In genomic region chr6:48572014-48572413, GRCm38 (mm10) we compare ENCODE assay signal across 17 mouse cellular contexts. TPM values are rescaled to one million over a fixed set of nuclear protein-coding genes. Genes with fewer than 3 reads are reported as not detected.
DNase-seq lines count a peak whose midpoint lies in the region; ATAC-seq and TF ChIP-seq lines count a peak whose summit lies in the region.
"Had no signal": no experiment of that assay in that cellular context is flagged by ENCODE, and none has a peak within 500 bp of the region (broad histone marks: within the 10 kb centered on the region; RNA-seq: fewer than 3 reads in every experiment).

No protein-coding gene starts in this region.

- ATAC-seq in limb, embryonic 14.5 days (ENCODE audit: low FRiP score, low read depth), result no peak
- ATAC-seq in hindbrain, embryonic 14.5 days (ENCODE audit: low FRiP score), result no peak

- H3K36me3 ChIP-seq in heart, embryonic 10.5 days, result peaks cover 6% of the 10 kb centered on the region; the same call in 1 of the 2 replicates
- H3K36me3 ChIP-seq in liver, adult 2 months (ENCODE audit: control insufficient read depth, insufficient read depth, low read length), result no peaks in the 10 kb centered on the region
- peaks cover 25% of the 10 kb centered on the region for H3K36me3 ChIP-seq in embryonic facial prominence, embryonic 10.5 days (replicated peaks)
- H3K36me3 ChIP-seq in limb, embryonic 14.5 days (ENCODE audit: control insufficient read depth, insufficient read depth, low read length), result 0 out of 2 replicates have a peak, but pooled peaks cover 2% of the 10 kb centered on the region
- H3K36me3 ChIP-seq in hindbrain, embryonic 14.5 days (replicated peaks; ENCODE audit: control insufficient read depth, insufficient read depth), result peaks cover 13% of the 10 kb centered on the region; the same call in 1 of the 2 replicates

- H3K27me3 ChIP-seq in heart, embryonic 10.5 days (ENCODE audit: insufficient read depth, poor library complexity, severe bottlenecking), result no peaks in the 10 kb centered on the region
- no peaks in the 10 kb centered on the region for H3K27me3 ChIP-seq in liver, adult 2 months (ENCODE audit: control insufficient read depth, insufficient read depth, low read length)
- H3K27me3 ChIP-seq in embryonic facial prominence, embryonic 10.5 days (replicated peaks; ENCODE audit: low read depth, poor library complexity, severe bottlenecking), result no peaks in the 10 kb centered on the region
- H3K27me3 ChIP-seq in limb, embryonic 14.5 days (ENCODE audit: control insufficient read depth, insufficient read depth, low read length), result no peaks in the 10 kb centered on the region
- no peaks in the 10 kb centered on the region for H3K27me3 ChIP-seq in hindbrain, embryonic 14.5 days (ENCODE audit: control insufficient read depth, insufficient read depth, low read length)
- H3K27me3 ChIP-seq: hindbrain, embryonic 12.5 days; midbrain, embryonic 12.5 days had no signal

- H3K79me2 ChIP-seq in liver, adult 2 months (ENCODE audit: control insufficient read depth, insufficient read depth, low read length), result peaks cover 3% of the 10 kb centered on the region; the same call in 1 of the 2 replicates

- TF ChIP-seq CTCF in liver, adult 2 months (IDR thresholded peaks at IDR 0.05; ENCODE audit: low read depth, low read length), result no peak

- no peak for DNase-seq in heart, embryonic 10.5 days (ENCODE audit: low spot score)
- DNase-seq in heart, postnatal 25 days (ENCODE audit: low spot score), result no peak
- peak; percentile 44 for DNase-seq in liver, adult 2 months (ENCODE audit: extremely low read depth, low read depth, low spot score)
- no peak for DNase-seq in liver
- no peak for DNase-seq in embryonic facial prominence, embryonic 10.5 days (ENCODE audit: low spot score)
- no peak for DNase-seq in limb, embryonic 14.5 days (ENCODE audit: low spot score)
- no peak for DNase-seq in c-Kit-positive CD71-positive TER-119-positive erythroid progenitor cells, embryonic 14.5 days (ENCODE audit: low spot score)
- no peak for DNase-seq in hindbrain, embryonic 14.5 days (ENCODE audit: low spot score)
- DNase-seq: cerebellum, adult 8-10 months; left cerebral cortex, postnatal 4 days; spleen, adult 18-20 months; thymus, postnatal 25 days had no signal

- H3K4me1 ChIP-seq in heart, embryonic 10.5 days, result peaks cover 45% of the 10 kb centered on the region
- peaks cover 29% of the 10 kb centered on the region for H3K4me1 ChIP-seq in liver, adult 2 months (ENCODE audit: control insufficient read depth, insufficient read depth, low read length)
- H3K4me1 ChIP-seq in embryonic facial prominence, embryonic 10.5 days, result peaks cover 22% of the 10 kb centered on the region
- peaks cover 9% of the 10 kb centered on the region for H3K4me1 ChIP-seq in limb, embryonic 14.5 days (ENCODE audit: control insufficient read depth, insufficient read depth, low read length)
- H3K4me1 ChIP-seq in hindbrain, embryonic 14.5 days (replicated peaks; ENCODE audit: control insufficient read depth, insufficient read depth, low read length), result no peaks in the 10 kb centered on the region
- H3K4me1 ChIP-seq: hindbrain, embryonic 12.5 days; midbrain, embryonic 12.5 days had no signal

- no peak for TF ChIP-seq POLR2A in liver, adult 2 months (IDR thresholded peaks at IDR 0.05; ENCODE audit: extremely low read depth, insufficient read depth, low read length)
- TF ChIP-seq POLR2A in limb, embryonic 14.5 days (IDR thresholded peaks at IDR 0.05; ENCODE audit: borderline replicate concordance, extremely low read depth, insufficient read depth, insufficient read length), result no peak

- H3K27ac ChIP-seq in heart, embryonic 10.5 days, result peak overlapping the region; percentile 62
- H3K27ac ChIP-seq in liver, adult 2 months (replicated peaks; ENCODE audit: insufficient read depth, low read depth, low read length), result peak overlapping the region; percentile 95
- H3K27ac ChIP-seq in embryonic facial prominence, embryonic 10.5 days (replicated peaks), result peak overlapping the region; percentile 40; the same call in 1 of the 2 replicates
- 0 out of 2 replicates have a peak overlapping the region, but pooled peaks have one; percentile 43 for H3K27ac ChIP-seq in limb, embryonic 14.5 days (replicated peaks; ENCODE audit: low read depth, low read length)
- no peak overlapping the region for H3K27ac ChIP-seq in hindbrain, embryonic 14.5 days
- H3K27ac ChIP-seq: hindbrain, embryonic 12.5 days; midbrain, embryonic 12.5 days had no signal

- 92% methylated on average over 5 of the region's 5 CpGs for WGBS in heart, embryonic 10.5 days
- 24% methylated on average over 5 of the region's 5 CpGs for WGBS in liver, adult 2 months
- WGBS in embryonic facial prominence, embryonic 10.5 days, result 91% methylated on average over 5 of the region's 5 CpGs
- 91% methylated on average over 5 of the region's 5 CpGs for WGBS in limb, embryonic 14.5 days
- 92% methylated on average over 5 of the region's 5 CpGs for WGBS in hindbrain, embryonic 14.5 days

- no peak overlapping the region for H3K4me2 ChIP-seq in limb, embryonic 14.5 days (replicated peaks; ENCODE audit: low read depth, low read length, severe bottlenecking)
- no peak overlapping the region for H3K4me2 ChIP-seq in hindbrain, embryonic 14.5 days (replicated peaks)
- H3K4me2 ChIP-seq: hindbrain, embryonic 12.5 days; midbrain, embryonic 12.5 days had no signal

- H3K9ac ChIP-seq in liver, adult 2 months (ENCODE audit: low read depth, low read length), result peak overlapping the region; percentile 85
- no peak overlapping the region for H3K9ac ChIP-seq in limb, embryonic 14.5 days (ENCODE audit: low read depth, low read length, severe bottlenecking)
- no peak overlapping the region for H3K9ac ChIP-seq in hindbrain, embryonic 14.5 days
- H3K9ac ChIP-seq: hindbrain, embryonic 12.5 days; midbrain, embryonic 12.5 days had no signal

- H3K4me3 ChIP-seq in heart, embryonic 10.5 days, result no peak overlapping the region; the same call in 1 of the 2 replicates
- peak overlapping the region; percentile 90 for H3K4me3 ChIP-seq in liver, adult 2 months (ENCODE audit: insufficient read depth, low read depth, low read length)
- H3K4me3 ChIP-seq in embryonic facial prominence, embryonic 10.5 days, result no peak overlapping the region
- H3K4me3 ChIP-seq in limb, embryonic 14.5 days (replicated peaks; ENCODE audit: low read length), result no peak overlapping the region
- no peak overlapping the region for H3K4me3 ChIP-seq in hindbrain, embryonic 14.5 days (replicated peaks; ENCODE audit: low read length)
- H3K4me3 ChIP-seq: hindbrain, embryonic 12.5 days; midbrain, embryonic 12.5 days had no signal

- no peaks in the 10 kb centered on the region; the same call in 1 of the 2 replicates for H3K9me3 ChIP-seq in heart, embryonic 10.5 days
- no peaks in the 10 kb centered on the region for H3K9me3 ChIP-seq in embryonic facial prominence, embryonic 10.5 days
- no peaks in the 10 kb centered on the region for H3K9me3 ChIP-seq in limb, embryonic 14.5 days (ENCODE audit: control insufficient read depth, low read length)
- H3K9me3 ChIP-seq in hindbrain, embryonic 14.5 days (ENCODE audit: control insufficient read depth, low read length), result no peaks in the 10 kb centered on the region
- H3K9me3 ChIP-seq: hindbrain, embryonic 12.5 days; midbrain, embryonic 12.5 days had no signal

- intact Hi-C loops in heart, postnatal 25 days (cut with DNase I), result no loop called here

RNA-seq across cellular contexts. Expression of gene Rarres2, which starts 0.6 kb away (rescaled TPM):
- polyA plus RNA-seq in heart, embryonic 10.5 days (2016; fragmentation: Nextera tagmentation; extraction: Ambion mirVana), result 10.5 and 18.2 TPM in 2 replicates
- 10 to 100 TPM; 73.6 to 91.2 TPM for total RNA-seq in heart, postnatal 25 days (2021)
- 1,102 and 1,282 TPM in 2 replicates for total RNA-seq in liver, adult 2 months (2014; rRNA removed)
- polyA plus RNA-seq in liver, adult 2 months (2012; rRNA removed), result 1,074 and 1,160 TPM in 2 replicates
- polyA plus RNA-seq in embryonic facial prominence, embryonic 10.5 days (2016; fragmentation: Nextera tagmentation; extraction: Ambion mirVana), result 2.5 and 3.0 TPM in 2 replicates
- 15.2 and 19.7 TPM in 2 replicates for polyA plus RNA-seq in limb, embryonic 14.5 days (2012; rRNA removed)
- 16.1 and 21.3 TPM in 2 replicates for polyA plus RNA-seq in limb, embryonic 14.5 days (2014; fragmentation: Nextera tagmentation; extraction: Ambion mirVana)
- 5.2 and 8.2 TPM in 2 replicates for polyA plus RNA-seq in hindbrain, embryonic 14.5 days (2014; fragmentation: Nextera tagmentation; extraction: Ambion mirVana)

RNA-seq across cellular contexts. Expression of gene Gm45021, which starts 17.4 kb away (rescaled TPM):
- not detected in 2 replicates for polyA plus RNA-seq in heart, embryonic 10.5 days (2016; fragmentation: Nextera tagmentation; extraction: Ambion mirVana)
- not detected for total RNA-seq in heart, postnatal 25 days (2021)
- not detected in 2 replicates for total RNA-seq in liver, adult 2 months (2014; rRNA removed)
- not detected in 2 replicates for polyA plus RNA-seq in liver, adult 2 months (2012; rRNA removed)
- polyA plus RNA-seq in embryonic facial prominence, embryonic 10.5 days (2016; fragmentation: Nextera tagmentation; extraction: Ambion mirVana), result not detected in 2 replicates
- 0.78 TPM in 1 of 2 replicates, not detected in the other for polyA plus RNA-seq in limb, embryonic 14.5 days (2012; rRNA removed)
- polyA plus RNA-seq in limb, embryonic 14.5 days (2014; fragmentation: Nextera tagmentation; extraction: Ambion mirVana), result 0.94 TPM in 1 of 2 replicates, not detected in the other
- not detected in 2 replicates for polyA plus RNA-seq in hindbrain, embryonic 14.5 days (2014; fragmentation: Nextera tagmentation; extraction: Ambion mirVana)
- total RNA-seq: ES-E14; left cerebral cortex, postnatal 4 days had no signal
- polyA plus RNA-seq: hindbrain, embryonic 12.5 days; large intestine, adult 2 months; midbrain, embryonic 12.5 days; neural tube, embryonic 11.5 days had no signal

RNA-seq across cellular contexts. Expression of gene Lrrc61, which starts 17.4 kb away (rescaled TPM):
- 9.5 and 12.9 TPM in 2 replicates for polyA plus RNA-seq in heart, embryonic 10.5 days (2016; fragmentation: Nextera tagmentation; extraction: Ambion mirVana)
- total RNA-seq in heart, postnatal 25 days (2021), result 10 to 100 TPM; 15.5 to 16.5 TPM
- 3.2 and 3.3 TPM in 2 replicates for total RNA-seq in liver, adult 2 months (2014; rRNA removed)
- polyA plus RNA-seq in liver, adult 2 months (2012; rRNA removed), result 8.5 and 10.1 TPM in 2 replicates
- 17.7 and 18.9 TPM in 2 replicates for polyA plus RNA-seq in embryonic facial prominence, embryonic 10.5 days (2016; fragmentation: Nextera tagmentation; extraction: Ambion mirVana)
- polyA plus RNA-seq in limb, embryonic 14.5 days (2012; rRNA removed), result 17.6 and 18.4 TPM in 2 replicates
- 5.9 and 6.7 TPM in 2 replicates for polyA plus RNA-seq in limb, embryonic 14.5 days (2014; fragmentation: Nextera tagmentation; extraction: Ambion mirVana)
- 18.2 and 20.8 TPM in 2 replicates for polyA plus RNA-seq in hindbrain, embryonic 14.5 days (2014; fragmentation: Nextera tagmentation; extraction: Ambion mirVana)

RNA-seq across cellular contexts. Expression of gene Repin1, which starts 21.7 kb away (rescaled TPM):
- 31.9 and 33.2 TPM in 2 replicates for polyA plus RNA-seq in heart, embryonic 10.5 days (2016; fragmentation: Nextera tagmentation; extraction: Ambion mirVana)
- 10 to 100 TPM; 31.0 to 31.8 TPM for total RNA-seq in heart, postnatal 25 days (2021)
- total RNA-seq in liver, adult 2 months (2014; rRNA removed), result 31.1 and 47.2 TPM in 2 replicates
- polyA plus RNA-seq in liver, adult 2 months (2012; rRNA removed), result 73.6 and 74.7 TPM in 2 replicates
- 50.7 and 56.2 TPM in 2 replicates for polyA plus RNA-seq in embryonic facial prominence, embryonic 10.5 days (2016; fragmentation: Nextera tagmentation; extraction: Ambion mirVana)
- 35.2 and 55.3 TPM in 2 replicates for polyA plus RNA-seq in limb, embryonic 14.5 days (2012; rRNA removed)
- polyA plus RNA-seq in limb, embryonic 14.5 days (2014; fragmentation: Nextera tagmentation; extraction: Ambion mirVana), result 23.3 and 25.7 TPM in 2 replicates
- polyA plus RNA-seq in hindbrain, embryonic 14.5 days (2014; fragmentation: Nextera tagmentation; extraction: Ambion mirVana), result 37.4 and 41.7 TPM in 2 replicates

RNA-seq across cellular contexts. Expression of gene Gm44965, which starts 21.7 kb away (rescaled TPM):
- polyA plus RNA-seq in heart, embryonic 10.5 days (2016; fragmentation: Nextera tagmentation; extraction: Ambion mirVana), result 0.49 TPM in 1 of 2 replicates, not detected in the other
- 1 to 10 TPM; 1.0 to 2.2 TPM for total RNA-seq in heart, postnatal 25 days (2021)
- not detected in 2 replicates for total RNA-seq in liver, adult 2 months (2014; rRNA removed)
- polyA plus RNA-seq in liver, adult 2 months (2012; rRNA removed), result not detected in 2 replicates
- 0.91 TPM in 1 of 2 replicates, not detected in the other for polyA plus RNA-seq in embryonic facial prominence, embryonic 10.5 days (2016; fragmentation: Nextera tagmentation; extraction: Ambion mirVana)
- polyA plus RNA-seq in limb, embryonic 14.5 days (2012; rRNA removed), result not detected in 2 replicates
- polyA plus RNA-seq in limb, embryonic 14.5 days (2014; fragmentation: Nextera tagmentation; extraction: Ambion mirVana), result not detected in 2 replicates
- polyA plus RNA-seq in hindbrain, embryonic 14.5 days (2014; fragmentation: Nextera tagmentation; extraction: Ambion mirVana), result 0.74 and 0.78 TPM in 2 replicates
- total RNA-seq: ES-E14; left cerebral cortex, postnatal 4 days had no signal
- polyA plus RNA-seq: hindbrain, embryonic 12.5 days; large intestine, adult 2 months; neural tube, embryonic 11.5 days had no signal

Comparison
In these comparisons a context has a peak if more than half of its experiments do, and no peak if none do; other contexts are left out.
1. RNA of gene Rarres2, which starts 0.6 kb away (polyA plus RNA-seq): 1,074 to 1,160 TPM in liver, adult 2 months; 15.2 to 21.3 TPM in limb, embryonic 14.5 days, 10.5 to 18.2 TPM in heart, embryonic 10.5 days, 5.2 to 8.2 TPM in hindbrain, embryonic 14.5 days and 2.5 to 3.0 TPM in embryonic facial prominence, embryonic 10.5 days; every median in the first group is over 10 times any median in the second.